Mouse (Mus musculus) gastrocnemius, postnatal 25 days (tissue): ENCODE results near the gene Tead2. TPM values are rescaled to one million over a fixed set of nuclear protein-coding genes. Genes with fewer than 3 reads are reported as not detected.
A peak's percentile ranks its signal among the peaks of the same experiment; 100 is the strongest.
"Not testable (repeated sequence)": the region's sequence is repeated elsewhere in the genome, so short reads cannot be mapped to it uniquely, and the experiment has no call there.

Source experiments
- DNase-seq: peaks from one replicate; pipeline ENCODE4 v3.0.0; 2022
- total RNA-seq, 2 experiments: library from RNA; stranded (reverse); gene quantifications; 1 replicate in 1 of 2; 2 replicates in 1 of 2; pipeline ENCODE4 v1.2.3; 2021

Tead2 gene
- total RNA-seq, 2 experiments from 2014 or later = 2.5 to 2.8 TPM

- no peak for DNase-seq
Measured at GRCm38 (mm10) chr7:45229046-45229445, 13.5 kb downstream of the Tead2 start.

- no peak for DNase-seq
Measured at GRCm38 (mm10) chr7:45229459-45230203, 14.1 kb downstream of the Tead2 start.

- no peak for DNase-seq
Measured at GRCm38 (mm10) chr7:45231192-45231591, 15.6 kb downstream of the Tead2 start.

GRCm38 (mm10) chr7:45231941-45232340 lies 16.4 kb downstream of the Tead2 start:
- DNase-seq = no peak

- no peak for DNase-seq
Measured at GRCm38 (mm10) chr7:45232716-45233465, 17.3 kb downstream of the Tead2 start.

GRCm38 (mm10) chr7:45233580-45234332 lies 18.2 kb downstream of the Tead2 start:
- DNase-seq = no peak

GRCm38 (mm10) chr7:45234333-45234841 lies 18.8 kb downstream of the Tead2 start:
- no peak for DNase-seq

GRCm38 (mm10) chr7:45234922-45235571 lies 19.5 kb downstream of the Tead2 start:
- peak; percentile 30 for DNase-seq

GRCm38 (mm10) chr7:45235656-45236180 lies 20.2 kb downstream of the Tead2 start:
- DNase-seq = no peak

GRCm38 (mm10) chr7:45237747-45238699 lies 22.5 kb downstream of the Tead2 start:
- no peak for DNase-seq

GRCm38 (mm10) chr7:45238723-45239496 lies 23.4 kb downstream of the Tead2 start, which contains the start of gene Cd37:
Gene Cd37 (minus strand): TSS chr7:45239115.
- no peak for DNase-seq

- no peak for DNase-seq
Measured at GRCm38 (mm10) chr7:45240109-45240508, 24.6 kb downstream of the Tead2 start.

GRCm38 (mm10) chr7:45240633-45241388 lies 25.3 kb downstream of the Tead2 start, which contains the start of gene Slc6a16:
Gene Slc6a16 (plus strand): TSS chr7:45241085.
- no peak for DNase-seq

- DNase-seq = no peak
Measured at GRCm38 (mm10) chr7:45241389-45241749, 25.8 kb downstream of the Tead2 start.

GRCm38 (mm10) chr7:45247666-45248065 lies 32.1 kb downstream of the Tead2 start:
- DNase-seq = no peak

- no peak for DNase-seq
Measured at GRCm38 (mm10) chr7:45253806-45254205, 38.3 kb downstream of the Tead2 start.

- DNase-seq = not testable (repeated sequence)
Measured at GRCm38 (mm10) chr7:45255822-45256221, 40.3 kb downstream of the Tead2 start.

- no peak for DNase-seq
Measured at GRCm38 (mm10) chr7:45257063-45257840, 41.7 kb downstream of the Tead2 start.
